Mouse (Mus musculus): Measurements from ENCODE around the gene Slc8a2.

The Slc8a2 gene

DNA sequence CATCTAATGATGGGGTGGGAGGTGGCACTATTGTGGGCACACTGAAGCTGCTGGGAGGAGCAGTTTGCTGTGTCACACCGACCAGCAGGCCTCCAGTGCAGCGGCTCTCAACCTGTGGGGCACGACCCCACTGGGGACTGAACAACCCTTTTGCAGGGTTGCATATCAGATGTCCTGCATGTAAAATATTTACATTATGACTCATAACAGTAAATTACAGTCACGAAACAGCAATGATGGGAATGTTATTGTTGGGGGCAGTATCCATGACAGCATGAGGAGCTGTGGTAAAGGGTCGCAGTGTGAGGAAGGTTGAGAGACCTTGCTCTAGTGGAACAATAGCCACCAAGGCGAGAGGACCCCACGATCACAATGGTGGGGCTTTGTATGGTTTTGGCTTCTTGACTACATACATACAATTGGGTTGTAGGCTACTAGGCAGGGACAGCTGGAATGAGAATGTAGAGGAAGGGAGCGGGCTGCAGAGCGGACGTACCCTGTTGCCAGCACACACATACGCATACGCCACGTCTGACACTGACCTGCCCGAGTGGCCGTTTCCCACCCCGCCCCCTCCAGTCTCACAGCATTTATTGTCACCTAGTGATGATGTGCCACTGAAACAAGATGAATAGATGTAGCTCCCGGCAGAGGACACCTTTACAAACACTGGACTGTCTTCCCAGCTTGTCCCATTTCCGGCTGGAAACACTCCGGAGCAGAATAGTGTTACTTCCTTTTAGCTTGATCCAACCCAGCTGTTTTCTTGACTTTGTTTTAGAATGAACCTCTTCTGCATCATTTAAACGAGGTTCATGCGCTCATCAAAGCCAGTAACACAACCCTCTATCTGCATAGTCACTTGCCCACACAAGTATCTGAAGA lies 79.4 kb downstream of the Slc8a2 start:
- DNase-seq (ENCODE audit: extremely low spot score, low read depth, low spot score): no peak
